Mouse (Mus musculus): ENCODE measurements at regions not wholly inside any gene's neighbourhood (a gene's known extent, or its start where the extent isn't known, plus 50 kb on each side); places are given as distances from the start of the nearest gene placed in this dataset.

GRCm38 (mm10) chr16:85743022-85743421 lies 59.9 kb downstream of the Adamts1 start:
- intact Hi-C loops (cut with DNase I; ENCODE audit: low total_unique reads) = no loop called here
- DNase-seq = no peak

- DNase-seq = no peak
- intact Hi-C loops (cut with DNase I; ENCODE audit: low total_unique reads) = no loop called here
Observed at GRCm38 (mm10) chr16:85738606-85739195, 64.2 kb downstream of the Adamts1 start.

- intact Hi-C loops (cut with DNase I; ENCODE audit: low total_unique reads) = no loop called here
- no peak for DNase-seq
Observed at GRCm38 (mm10) chr16:85728026-85728425, 74.9 kb downstream of the Adamts1 start.

GRCm38 (mm10) chr16:85721968-85722367 lies 80.9 kb downstream of the Adamts1 start:
- DNase-seq = no peak
- intact Hi-C loops (cut with DNase I; ENCODE audit: low total_unique reads) = no loop called here

GRCm38 (mm10) chr16:85712291-85712690 lies 90.6 kb downstream of the Adamts1 start:
- intact Hi-C loops (cut with DNase I; ENCODE audit: low total_unique reads) = no loop called here
- no peak for DNase-seq

GRCm38 (mm10) chr16:85704254-85705020 lies 98.5 kb downstream of the Adamts1 start:
- DNase-seq = no peak
- intact Hi-C loops (cut with DNase I; ENCODE audit: low total_unique reads) = no loop called here

GRCm38 (mm10) chr16:85702889-85703480 lies 99.9 kb downstream of the Adamts1 start:
- DNase-seq = no peak
- intact Hi-C loops (cut with DNase I; ENCODE audit: low total_unique reads) = no loop called here

GRCm38 (mm10) chr16:85699329-85699728 lies 103.6 kb downstream of the Adamts1 start:
- DNase-seq = no peak
- intact Hi-C loops (cut with DNase I; ENCODE audit: low total_unique reads) = no loop called here

- intact Hi-C loops (cut with DNase I; ENCODE audit: low total_unique reads) = no loop called here
- DNase-seq = no peak
Observed at GRCm38 (mm10) chr16:85682721-85683120, 120.2 kb downstream of the Adamts1 start.

- intact Hi-C loops (cut with DNase I; ENCODE audit: low total_unique reads) = no loop called here
- DNase-seq = peak; percentile 14
Observed at GRCm38 (mm10) chr16:85680351-85680750, 122.6 kb downstream of the Adamts1 start.

GRCm38 (mm10) chr16:85678781-85679180 lies 124.1 kb downstream of the Adamts1 start:
- no peak for DNase-seq
- intact Hi-C loops (cut with DNase I; ENCODE audit: low total_unique reads) = loop anchor here (10.0 kb wide), 1 partner anchor 724 kb away; no protein-coding TSS in a partner anchor

- intact Hi-C loops (cut with DNase I; ENCODE audit: low total_unique reads) = loop anchor here (10.0 kb wide), 1 partner anchor 723 kb away; no protein-coding TSS in a partner anchor
- no peak for DNase-seq
Observed at GRCm38 (mm10) chr16:85678228-85678627, 124.7 kb downstream of the Adamts1 start.

- peak; percentile 14 for DNase-seq
- intact Hi-C loops (cut with DNase I; ENCODE audit: low total_unique reads) = loop anchor here (10.0 kb wide), 1 partner anchor 722 kb away; no protein-coding TSS in a partner anchor
Observed at GRCm38 (mm10) chr16:85677027-85677426, 123.8 kb upstream of the Cyyr1 start.

GRCm38 (mm10) chr16:85668767-85669166 lies 115.6 kb upstream of the Cyyr1 start:
- intact Hi-C loops (cut with DNase I; ENCODE audit: low total_unique reads) = no loop called here
- DNase-seq = no peak

- intact Hi-C loops (cut with DNase I; ENCODE audit: low total_unique reads) = no loop called here
- no peak for DNase-seq
Observed at GRCm38 (mm10) chr16:85667790-85668189, 114.6 kb upstream of the Cyyr1 start.

GRCm38 (mm10) chr16:85649516-85649915 lies 96.3 kb upstream of the Cyyr1 start:
- no peak for DNase-seq
- intact Hi-C loops (cut with DNase I; ENCODE audit: low total_unique reads) = no loop called here

GRCm38 (mm10) chr16:85640992-85641391 lies 87.8 kb upstream of the Cyyr1 start:
- intact Hi-C loops (cut with DNase I; ENCODE audit: low total_unique reads) = no loop called here

GRCm38 (mm10) chr16:85637079-85637478 lies 83.9 kb upstream of the Cyyr1 start:
- no peak for DNase-seq
- intact Hi-C loops (cut with DNase I; ENCODE audit: low total_unique reads) = no loop called here

More at GRCm38 (mm10) chr16:85640992-85641391, 87.8 kb upstream of the Cyyr1 start:
- DNase-seq = no peak

GRCm38 (mm10) chr16:85629738-85630137 lies 76.5 kb upstream of the Cyyr1 start:
- no peak for DNase-seq
- intact Hi-C loops (cut with DNase I; ENCODE audit: low total_unique reads) = no loop called here

GRCm38 (mm10) chr16:85624505-85624904 lies 71.3 kb upstream of the Cyyr1 start:
- intact Hi-C loops (cut with DNase I; ENCODE audit: low total_unique reads) = no loop called here
- DNase-seq = no peak

GRCm38 (mm10) chr16:85604089-85604488 lies 50.9 kb upstream of the Cyyr1 start:
- intact Hi-C loops (cut with DNase I; ENCODE audit: low total_unique reads) = no loop called here
- no peak for DNase-seq

All from gastrocnemius, postnatal 14 days (tissue).